Mouse (Mus musculus) bone marrow macrophage, adult 2 months (primary cell): Measurements from ENCODE around the gene A830031A19Rik. TPM values are rescaled to one million over a fixed set of nuclear protein-coding genes. Genes with fewer than 3 reads are reported as not detected.

Source experiments
- H3K27ac ChIP-seq: 2 replicates; pipeline ENCODE4 v1.5.1; 2012; ENCODE audit warnings: low read depth, low read length; ENCODE audit not compliant: insufficient read depth
- H3K4me1 ChIP-seq: 2 replicates; pipeline ENCODE4 v1.6.1; 2012; ENCODE audit warnings: low read length; ENCODE audit not compliant: control insufficient read depth, insufficient read depth
- H3K4me3 ChIP-seq: 2 replicates; pipeline ENCODE4 v1.5.1; 2012; ENCODE audit warnings: mild to moderate bottlenecking, low read length, moderate library complexity; ENCODE audit not compliant: insufficient read depth
- CTCF ChIP-seq: IDR thresholded peaks from 2 replicates; pipeline ENCODE4 v1.5.1; 2012; ENCODE audit warnings: low read depth, mild to moderate bottlenecking, low read length, moderate library complexity
- POLR2A ChIP-seq: IDR thresholded peaks from 2 replicates; pipeline ENCODE4 v1.6.1; 2012; ENCODE audit warnings: mild to moderate bottlenecking, low read depth, low read length, borderline replicate concordance
- polyA plus RNA-seq: library from polyadenylated mRNA; stranded (reverse); fragments of >200 nt; gene quantifications from 2 replicates; pipeline ENCODE4 v1.2.4, GENCODE M21; 2012; ENCODE audit not compliant: missing spikeins, insufficient read depth, insufficient read length

The A830031A19Rik gene
- polyA plus RNA-seq, 1 experiment = not detected

DNA sequence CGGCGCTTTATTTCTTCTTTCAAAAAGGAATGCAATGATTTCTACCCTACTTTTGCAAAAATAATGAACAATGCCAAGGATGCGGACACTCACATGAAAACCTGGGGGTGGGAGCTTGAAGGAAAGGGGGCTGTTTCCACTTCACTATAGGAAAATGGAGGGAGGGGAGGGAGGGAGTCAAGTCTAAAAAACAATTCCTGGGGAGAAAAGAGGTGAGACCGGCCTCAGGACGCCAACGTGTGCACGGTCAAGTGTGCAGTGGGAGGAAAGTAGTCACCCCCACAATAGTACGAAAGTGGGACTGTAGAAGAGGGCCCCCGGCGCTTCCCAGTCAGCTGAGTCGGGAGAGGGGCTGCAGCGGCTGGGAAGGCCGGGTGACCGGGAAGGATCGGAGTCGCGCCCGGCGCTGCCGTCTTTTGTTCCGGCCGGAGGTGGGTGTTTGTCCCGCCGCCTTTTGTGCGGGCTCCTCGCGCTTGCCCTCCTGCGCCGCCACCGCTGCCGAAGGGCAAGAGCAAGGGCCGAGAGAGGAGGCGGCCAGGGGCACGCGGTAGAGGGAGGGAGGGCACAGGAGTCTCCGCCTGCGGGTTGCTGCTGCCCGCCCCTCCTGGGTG, 4.0 kb upstream of the A830031A19Rik start:
- Histone ChIP-seq H3K4me3 (peak overlapping the region; percentile 64), H3K27ac (no peak overlapping the region), H3K4me1 (peaks cover 4% of the 10 kb centered on the region; the same call in 1 of the 2 replicates)
- TF ChIP-seq POLR2A = no peak
- TF ChIP-seq CTCF = no peak

GRCm38 (mm10) chr11:24077795-24078705, 3.2 kb upstream of the A830031A19Rik start, which contains the start of gene Bcl11a:
Bcl11a (plus strand) TSS chr11:24078056.
- Histone ChIP-seq H3K4me1 (peaks cover 4% of the 10 kb centered on the region; the same call in 1 of the 2 replicates), H3K27ac (no peak within 1 kb of the TSS), H3K4me3 (peak within 1 kb of the TSS; percentile 64)
- TF ChIP-seq CTCF = no peak
- TF ChIP-seq POLR2A = no peak

DNA sequence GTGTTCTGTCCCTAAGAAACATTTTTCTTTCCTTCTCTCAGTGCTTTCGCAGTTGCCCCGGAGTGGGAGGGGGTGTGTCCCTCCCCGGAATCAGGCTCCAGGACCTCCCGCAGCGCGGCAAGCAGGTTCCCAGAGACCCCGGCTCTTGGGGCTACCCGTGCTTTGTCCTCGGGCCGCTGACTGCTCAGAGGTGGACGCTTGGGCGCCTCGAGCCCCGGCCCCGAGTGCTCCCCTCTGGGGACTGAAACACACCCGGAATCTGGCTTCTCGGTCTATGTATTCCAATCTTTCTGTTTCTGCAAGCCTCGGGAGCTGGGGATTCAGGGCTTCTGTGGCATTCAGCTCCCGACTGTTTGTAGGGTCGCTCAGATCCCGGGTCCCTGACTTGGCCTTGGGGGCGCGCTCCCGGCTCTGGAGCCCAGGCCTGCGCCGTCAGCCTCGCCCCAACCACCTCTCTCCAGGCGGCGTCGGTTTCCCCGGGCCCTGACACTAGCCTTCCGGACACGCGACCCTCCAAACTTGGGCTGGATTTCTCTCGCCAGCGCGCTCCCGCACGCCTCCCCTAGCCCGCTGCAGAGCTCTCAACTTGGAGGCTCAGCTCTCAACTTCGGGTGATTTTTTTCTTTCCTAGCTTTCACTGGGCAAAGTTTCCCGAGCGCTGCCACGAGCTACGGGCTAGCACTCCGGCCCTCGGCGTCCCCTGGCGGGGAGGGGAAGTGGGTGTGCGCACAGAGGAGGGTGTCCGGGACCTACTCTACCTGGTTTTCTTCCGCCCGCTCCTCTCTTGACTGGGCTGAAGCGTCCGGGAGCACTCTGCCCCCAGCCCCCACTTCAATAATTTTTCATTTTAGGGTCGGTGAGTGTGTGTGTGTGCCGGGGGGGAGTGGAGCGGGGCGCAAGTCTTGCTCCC, 2.2 kb upstream of the A830031A19Rik start:
- no peak overlapping the region for H3K27ac ChIP-seq
- TF ChIP-seq CTCF (no peak), POLR2A (no peak)
- peaks cover 4% of the 10 kb centered on the region; the same call in 1 of the 2 replicates for H3K4me1 ChIP-seq
- peak overlapping the region; percentile 64 for H3K4me3 ChIP-seq

- H3K4me1 ChIP-seq = peaks cover 4% of the 10 kb centered on the region; the same call in 1 of the 2 replicates
- no peak overlapping the region for H3K27ac ChIP-seq
- H3K4me3 ChIP-seq = peak overlapping the region; percentile 64
- no peak for TF ChIP-seq POLR2A
- TF ChIP-seq CTCF = no peak
Observed at GRCm38 (mm10) chr11:24076127-24076650, 1.3 kb upstream of the A830031A19Rik start.

DNA sequence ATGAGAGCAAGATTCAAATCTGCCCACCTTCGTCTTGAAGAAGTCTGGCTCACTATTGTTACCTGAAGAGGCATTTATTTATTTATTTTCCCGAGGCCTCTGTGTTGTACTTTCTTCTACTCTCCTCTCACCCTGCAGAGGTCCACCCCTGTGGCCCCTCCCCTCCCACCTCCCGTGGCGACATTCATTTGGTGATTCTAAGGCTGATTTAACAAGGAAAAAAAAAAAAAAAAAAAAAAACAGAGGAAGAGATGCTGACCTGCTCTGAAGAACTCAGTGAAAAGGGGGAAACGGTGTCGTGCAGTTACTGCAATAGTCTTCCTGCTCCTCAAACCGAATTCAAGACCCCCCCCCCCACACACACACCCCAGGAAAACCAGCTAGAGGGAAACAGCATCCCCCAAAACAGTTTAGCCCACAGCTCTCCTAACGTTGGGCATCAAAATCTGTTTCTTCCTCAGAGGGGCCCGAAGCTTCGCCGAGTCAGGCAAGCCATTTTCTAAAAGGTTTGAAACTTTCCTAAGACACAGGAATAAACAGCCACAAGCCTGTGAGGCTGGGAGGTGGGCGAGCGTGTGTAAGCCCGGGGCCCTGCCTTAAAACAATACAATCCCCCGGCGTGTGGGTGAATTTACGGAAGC, 752 bp upstream of the A830031A19Rik start:
- Histone ChIP-seq H3K4me3 (peak overlapping the region; percentile 64), H3K4me1 (peaks cover 4% of the 10 kb centered on the region; the same call in 1 of the 2 replicates), H3K27ac (no peak overlapping the region)
- TF ChIP-seq POLR2A (no peak), CTCF (no peak)

DNA sequence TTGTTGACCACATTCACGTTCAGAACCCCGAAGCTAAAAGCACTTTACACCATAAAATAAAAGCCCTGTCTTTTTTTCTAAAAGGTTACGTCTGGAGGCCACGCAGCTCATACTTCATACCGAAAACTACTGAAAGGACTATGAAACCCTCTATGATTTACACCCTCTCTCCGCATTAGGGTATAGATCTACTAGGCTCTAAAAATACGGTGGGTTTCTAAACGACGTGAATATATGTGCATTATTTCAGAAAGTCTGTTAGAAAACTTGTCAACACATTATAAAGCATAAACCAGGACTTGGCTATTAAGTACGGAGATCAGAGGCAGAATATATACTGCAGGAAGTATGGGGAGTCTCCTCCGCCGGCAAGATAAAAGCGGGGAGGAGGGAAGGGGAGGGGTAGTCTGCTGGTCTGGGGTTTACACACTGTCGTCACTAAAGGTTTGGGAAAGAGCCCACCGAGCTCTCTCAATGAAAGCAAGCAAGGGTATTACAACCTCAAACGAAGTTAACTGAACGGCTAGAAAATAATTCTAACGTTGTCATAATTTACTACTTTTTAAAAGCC, 748 bp downstream of the A830031A19Rik start:
- no peak overlapping the region for H3K27ac ChIP-seq
- H3K4me3 ChIP-seq = no peak overlapping the region
- TF ChIP-seq CTCF (no peak), POLR2A (no peak)
- H3K4me1 ChIP-seq = 0 out of 2 replicates have a peak, but pooled peaks cover 2% of the 10 kb centered on the region

DNA sequence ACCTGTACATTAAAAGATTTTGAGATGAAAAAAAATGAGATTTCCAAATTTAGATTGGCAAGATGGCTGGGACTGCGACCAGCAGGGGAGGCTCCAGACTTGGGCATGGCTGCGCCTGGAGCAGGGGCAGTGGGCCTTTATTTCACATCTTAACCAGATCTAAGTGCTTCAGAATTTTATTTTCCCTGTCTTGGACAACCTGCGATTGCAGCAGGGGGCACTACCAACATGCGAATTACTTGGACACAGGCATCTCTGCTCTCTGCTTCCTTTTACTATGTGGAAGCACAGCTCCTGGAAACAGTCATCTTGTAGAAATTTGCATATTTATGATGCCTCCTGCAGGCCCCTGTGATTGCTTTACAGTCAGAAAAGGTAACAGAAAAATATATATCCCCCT, 9.5 kb downstream of the A830031A19Rik start:
- no peaks in the 10 kb centered on the region for H3K4me1 ChIP-seq
- H3K27ac ChIP-seq = no peak overlapping the region
- TF ChIP-seq CTCF (no peak), POLR2A (no peak)
- no peak overlapping the region for H3K4me3 ChIP-seq

DNA sequence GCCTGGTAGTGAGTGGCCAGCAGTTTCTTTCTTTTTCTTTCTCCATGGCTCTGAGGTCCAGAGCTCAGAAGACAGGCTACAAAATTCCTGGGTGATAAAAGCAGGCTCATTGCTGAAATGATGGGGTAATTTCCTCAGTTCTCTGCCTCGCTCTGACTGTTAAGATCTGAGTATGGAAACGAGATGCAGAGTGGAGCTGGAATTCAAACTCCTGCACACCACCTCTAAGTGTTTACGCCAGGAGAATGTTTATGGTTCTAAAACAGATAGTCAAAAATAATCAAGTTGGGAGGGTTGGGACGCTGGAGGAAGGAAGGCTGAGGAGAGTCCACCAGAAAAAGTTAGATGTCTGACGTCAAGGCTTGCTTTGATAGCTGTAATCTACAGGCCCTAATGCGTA, 10.6 kb downstream of the A830031A19Rik start:
- Histone ChIP-seq H3K4me3 (no peak overlapping the region), H3K4me1 (no peaks in the 10 kb centered on the region), H3K27ac (no peak overlapping the region)
- TF ChIP-seq CTCF (no peak), POLR2A (no peak)

DNA sequence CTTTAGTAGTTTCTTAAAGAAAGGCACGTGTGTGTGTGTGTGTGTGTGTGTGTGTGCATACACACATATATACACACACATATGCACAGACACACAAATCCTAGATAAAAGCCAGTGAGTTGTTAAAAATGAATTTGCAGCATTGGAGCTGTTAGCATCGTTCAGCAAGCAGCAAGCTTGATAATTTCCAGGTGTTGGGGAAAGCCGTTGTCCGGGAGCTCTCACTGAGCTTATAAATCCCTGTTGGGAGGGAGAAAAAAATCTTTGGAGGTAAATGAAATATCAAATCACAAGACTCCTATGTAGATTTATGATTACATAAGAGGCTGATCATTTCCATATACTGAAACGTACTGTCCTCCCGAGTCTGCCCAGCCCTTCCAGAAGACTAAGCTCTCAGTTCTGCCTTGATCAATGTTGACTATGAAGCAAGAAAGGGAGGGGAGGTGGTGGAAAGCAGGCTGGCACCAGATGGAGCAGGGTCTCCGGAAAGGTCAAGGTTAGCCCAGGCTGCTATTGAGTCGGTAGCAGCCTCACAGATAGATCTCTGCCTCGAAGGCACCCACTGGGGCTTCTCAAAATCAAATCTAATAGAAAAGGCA, 12.3 kb downstream of the A830031A19Rik start:
- no peak for TF ChIP-seq CTCF
- no peak for TF ChIP-seq POLR2A
- no peak overlapping the region for H3K27ac ChIP-seq
- H3K4me1 ChIP-seq = no peaks in the 10 kb centered on the region
- no peak overlapping the region for H3K4me3 ChIP-seq
